Mouse (Mus musculus) olfactory bulb, adult 2 months (tissue): Measurements from ENCODE around the gene Prrg2. TPM values are rescaled to one million over a fixed set of nuclear protein-coding genes. Genes with fewer than 3 reads are reported as not detected.

Source experiments
- H3K27ac ChIP-seq: fragments of 200-500 bp; 2 replicates; pipeline ENCODE4 v1.5.1; 2012; ENCODE audit warnings: low read depth, low read length; ENCODE audit not compliant: insufficient read depth
- H3K4me1 ChIP-seq: fragments of 200-500 bp; 2 replicates; pipeline ENCODE4 v1.6.1; 2012; ENCODE audit warnings: low read length; ENCODE audit not compliant: control insufficient read depth, insufficient read depth
- H3K4me3 ChIP-seq: fragments of 200-500 bp; 2 replicates; pipeline ENCODE4 v1.5.1; 2012; ENCODE audit warnings: mild to moderate bottlenecking, low read depth, low read length, moderate library complexity; ENCODE audit not compliant: insufficient read depth
- CTCF ChIP-seq: fragments of 200-500 bp; IDR thresholded peaks from 2 replicates; pipeline ENCODE4 v1.5.1; 2012; ENCODE audit warnings: low read depth, mild to moderate bottlenecking, low read length, moderate library complexity; ENCODE audit not compliant: insufficient read depth
- POLR2A ChIP-seq: fragments of 200-500 bp; IDR thresholded peaks from 2 replicates; pipeline ENCODE4 v1.6.1; 2012; ENCODE audit warnings: mild to moderate bottlenecking, low read depth, low read length, moderate library complexity; ENCODE audit not compliant: insufficient read depth
- WGBS: fragments of 180-500 bp; shearing (Covaris S2); methylation state at CpG from one replicate; pipeline ENCODE4 v1.1.7; 2018; 5-methylcytosine and 5-hydroxymethylcytosine counted together
- polyA plus RNA-seq: library from polyadenylated mRNA; stranded (reverse); fragments of >200 nt; gene quantifications from 2 replicates; pipeline ENCODE4 v1.2.4, GENCODE M21; 2012; ENCODE audit warnings: low replicate concordance; ENCODE audit not compliant: missing spikeins, insufficient read depth, insufficient read length

Prrg2 gene
- polyA plus RNA-seq, 1 experiment: not detected

GRCm38 (mm10) chr7:45092828-45093515, 30.5 kb upstream of the Prrg2 start:
- Histone ChIP-seq H3K27ac (no peak overlapping the region), H3K4me3 (no peak overlapping the region), H3K4me1 (peaks cover 14% of the 10 kb centered on the region)
- 71% methylated on average over 12 of the region's 12 CpGs for WGBS
- no peak for TF ChIP-seq POLR2A
- TF ChIP-seq CTCF: no peak

- Histone ChIP-seq H3K4me3 (peak within 1 kb of the TSS; percentile 37), H3K4me1 (peaks cover 14% of the 10 kb centered on the region), H3K27ac (no peak within 1 kb of the TSS)
- 3% methylated on average over 16 of the region's 16 CpGs for WGBS
- no peak for TF ChIP-seq CTCF
- TF ChIP-seq POLR2A: no peak
Observed at GRCm38 (mm10) chr7:45092048-45092447, 29.6 kb upstream of the Prrg2 start, which contains the start of gene Rcn3. Rcn3 (minus strand) TSS chr7:45092221.

- 27% methylated on average over 35 of the region's 35 CpGs for WGBS
- Histone ChIP-seq H3K27ac (no peak overlapping the region), H3K4me3 (peak overlapping the region; percentile 37; the same call in 1 of the 2 replicates), H3K4me1 (peaks cover 14% of the 10 kb centered on the region)
- no peak for TF ChIP-seq POLR2A
- no peak for TF ChIP-seq CTCF
Observed at GRCm38 (mm10) chr7:45091001-45091990, 28.8 kb upstream of the Prrg2 start.

GRCm38 (mm10) chr7:45090251-45090977, 27.9 kb upstream of the Prrg2 start:
- WGBS: 87% methylated on average over 13 of the region's 13 CpGs
- H3K27ac ChIP-seq: no peak overlapping the region
- H3K4me3 ChIP-seq: no peak overlapping the region
- TF ChIP-seq POLR2A (no peak), CTCF (no peak)
- peaks cover 14% of the 10 kb centered on the region for H3K4me1 ChIP-seq

GRCm38 (mm10) chr7:45088597-45088996, 26.1 kb upstream of the Prrg2 start:
- H3K27ac ChIP-seq: no peak overlapping the region
- no peak overlapping the region for H3K4me3 ChIP-seq
- TF ChIP-seq POLR2A (no peak), CTCF (no peak)
- 96% methylated on average over 17 of the region's 17 CpGs for WGBS
- peaks cover 14% of the 10 kb centered on the region for H3K4me1 ChIP-seq

- H3K4me3 ChIP-seq: no peak overlapping the region
- WGBS: 77% methylated on average over 4 of the region's 4 CpGs
- no peak for TF ChIP-seq CTCF
- no peak for TF ChIP-seq POLR2A
- H3K27ac ChIP-seq: no peak overlapping the region
- H3K4me1 ChIP-seq: peaks cover 8% of the 10 kb centered on the region; the same call in 1 of the 2 replicates
Observed at GRCm38 (mm10) chr7:45086084-45086483, 23.6 kb upstream of the Prrg2 start.

GRCm38 (mm10) chr7:45083300-45083890, 20.9 kb upstream of the Prrg2 start:
- TF ChIP-seq POLR2A (no peak), CTCF (no peak)
- Histone ChIP-seq H3K27ac (peak overlapping the region; percentile 13), H3K4me1 (peaks cover 7% of the 10 kb centered on the region; the same call in 1 of the 2 replicates), H3K4me3 (no peak overlapping the region)
- WGBS: 88% methylated on average over 22 of the region's 22 CpGs

GRCm38 (mm10) chr7:45082401-45083299, 20.2 kb upstream of the Prrg2 start:
- WGBS: 58% methylated on average over 25 of the region's 25 CpGs
- TF ChIP-seq CTCF: no peak
- TF ChIP-seq POLR2A: no peak
- H3K4me3 ChIP-seq: no peak overlapping the region

More at GRCm38 (mm10) chr7:45082401-45083299, 20.2 kb upstream of the Prrg2 start:
- H3K4me1 ChIP-seq: peaks cover 7% of the 10 kb centered on the region; the same call in 1 of the 2 replicates
- H3K27ac ChIP-seq: peak overlapping the region; percentile 13
